Mouse (Mus musculus): ENCODE measurements around the gene Atp13a3. TPM values are rescaled to one million over a fixed set of nuclear protein-coding genes. Genes with fewer than 3 reads are reported as not detected.
"Not testable (repeated sequence)": the region's sequence is repeated elsewhere in the genome, so short reads cannot be mapped to it uniquely, and the experiment has no call there.

Atp13a3 gene
- polyA plus RNA-seq, 1 experiment = 30.5 TPM

GRCm38 (mm10) chr16:30386911-30387439, 18.8 kb downstream of the Atp13a3 start:
- Histone ChIP-seq H3K27me3 (ENCODE audit: control insufficient read depth, insufficient read depth, insufficient read length) (no peaks in the 10 kb centered on the region), H3K36me3 (ENCODE audit: control insufficient read depth, insufficient read depth) (peaks cover 51% of the 10 kb centered on the region), H3K4me3 (ENCODE audit: insufficient read depth, poor library complexity, severe bottlenecking) (peak overlapping the region; percentile 74), H3ac (ENCODE audit: control insufficient read depth, insufficient read length, low read depth) (peak overlapping the region; percentile 61), H3K79me2 (ENCODE audit: control insufficient read depth, insufficient read depth) (peaks cover 69% of the 10 kb centered on the region), H3K79me3 (ENCODE audit: low read depth) (peaks cover 60% of the 10 kb centered on the region)
- no peak for TF ChIP-seq FOSL1 (IDR thresholded peaks at IDR 0.05; ENCODE audit: insufficient read depth, low read length, poor library complexity, severe bottlenecking)
- no peak for TF ChIP-seq CTCF (IDR thresholded peaks at IDR 0.05; ENCODE audit: control insufficient read depth, insufficient read depth, insufficient read length)
- TF ChIP-seq CEBPB (IDR thresholded peaks at IDR 0.05; ENCODE audit: low read depth) = no peak
- no peak for TF ChIP-seq MYOD1 (IDR thresholded peaks at IDR 0.05; ENCODE audit: control insufficient read depth, insufficient read length, low read depth)
- no peak for TF ChIP-seq USF1 (IDR thresholded peaks at IDR 0.05; ENCODE audit: low read depth)
- no peak for TF ChIP-seq MAX (IDR thresholded peaks at IDR 0.05)
- no peak for TF ChIP-seq MYOG (IDR thresholded peaks at IDR 0.05; ENCODE audit: control insufficient read depth, extremely low read depth, insufficient read length)

- H3ac ChIP-seq (ENCODE audit: control insufficient read depth, insufficient read length, low read depth) = no peak overlapping the region
- peaks cover 83% of the 10 kb centered on the region for H3K79me2 ChIP-seq (ENCODE audit: control insufficient read depth, insufficient read depth)
- H3K27me3 ChIP-seq (ENCODE audit: control insufficient read depth, insufficient read depth, insufficient read length) = no peaks in the 10 kb centered on the region
- peaks cover 60% of the 10 kb centered on the region for H3K36me3 ChIP-seq (ENCODE audit: control insufficient read depth, insufficient read depth)
- no peak for TF ChIP-seq FOSL1 (IDR thresholded peaks at IDR 0.05; ENCODE audit: insufficient read depth, low read length, poor library complexity, severe bottlenecking)
- no peak for TF ChIP-seq USF1 (IDR thresholded peaks at IDR 0.05; ENCODE audit: low read depth)
- no peak for TF ChIP-seq MYOD1 (IDR thresholded peaks at IDR 0.05; ENCODE audit: control insufficient read depth, insufficient read length, low read depth)
- no peak for TF ChIP-seq CEBPB (IDR thresholded peaks at IDR 0.05; ENCODE audit: low read depth)
- no peak for TF ChIP-seq MYOG (IDR thresholded peaks at IDR 0.05; ENCODE audit: control insufficient read depth, extremely low read depth, insufficient read length)
- no peak for TF ChIP-seq MAX (IDR thresholded peaks at IDR 0.05)
- no peak for TF ChIP-seq CTCF (IDR thresholded peaks at IDR 0.05; ENCODE audit: control insufficient read depth, insufficient read depth, insufficient read length)
- H3K4me3 ChIP-seq (ENCODE audit: insufficient read depth, poor library complexity, severe bottlenecking) = no peak overlapping the region
- peaks cover 73% of the 10 kb centered on the region for H3K79me3 ChIP-seq (ENCODE audit: low read depth)
Measured at GRCm38 (mm10) chr16:30385531-30385930, 20.2 kb downstream of the Atp13a3 start.

- peaks cover 23% of the 10 kb centered on the region for H3K36me3 ChIP-seq (ENCODE audit: control insufficient read depth, insufficient read depth)
- TF ChIP-seq CEBPB (IDR thresholded peaks at IDR 0.05; ENCODE audit: low read depth) (no peak), MYOD1 (IDR thresholded peaks at IDR 0.05; ENCODE audit: control insufficient read depth, insufficient read length, low read depth) (no peak), USF1 (IDR thresholded peaks at IDR 0.05; ENCODE audit: low read depth) (no peak), MYOG (IDR thresholded peaks at IDR 0.05; ENCODE audit: control insufficient read depth, extremely low read depth, insufficient read length) (no peak), CTCF (IDR thresholded peaks at IDR 0.05; ENCODE audit: control insufficient read depth, insufficient read depth, insufficient read length) (no peak), FOSL1 (IDR thresholded peaks at IDR 0.05; ENCODE audit: insufficient read depth, low read length, poor library complexity, severe bottlenecking) (no peak), MAX (IDR thresholded peaks at IDR 0.05) (no peak)
- H3K27me3 ChIP-seq (ENCODE audit: control insufficient read depth, insufficient read depth, insufficient read length) = no peaks in the 10 kb centered on the region
Measured at GRCm38 (mm10) chr16:30376237-30376636, 29.5 kb downstream of the Atp13a3 start.

DNA sequence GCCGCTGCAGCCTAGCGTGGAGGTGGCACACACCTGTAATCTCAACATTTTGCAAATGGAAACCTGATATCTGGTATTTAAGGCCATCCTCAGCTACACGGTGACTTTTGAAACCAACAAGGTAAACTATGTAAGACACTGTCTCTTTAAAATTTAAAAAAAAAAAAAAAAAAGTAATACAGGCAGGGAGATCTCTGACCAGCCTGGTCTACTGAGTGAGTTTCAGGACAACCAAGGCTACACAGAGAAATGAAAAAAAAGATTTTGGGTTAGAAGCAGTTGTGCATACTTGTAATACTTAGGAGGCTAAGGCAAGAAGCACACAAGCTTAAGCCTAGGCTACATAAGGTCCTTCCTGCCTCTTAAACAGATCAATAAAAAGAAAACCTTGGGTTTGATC, 30.8 kb downstream of the Atp13a3 start:
- H3ac ChIP-seq (ENCODE audit: control insufficient read depth, insufficient read length, low read depth) = no peak overlapping the region
- peaks cover 100% of the 10 kb centered on the region for H3K79me2 ChIP-seq (ENCODE audit: control insufficient read depth, insufficient read depth)
- H3K36me3 ChIP-seq (ENCODE audit: control insufficient read depth, insufficient read depth) = peaks cover 12% of the 10 kb centered on the region
- no peak overlapping the region for H3K4me3 ChIP-seq (ENCODE audit: insufficient read depth, poor library complexity, severe bottlenecking)
- H3K79me3 ChIP-seq (ENCODE audit: low read depth) = peaks cover 92% of the 10 kb centered on the region
- no peaks in the 10 kb centered on the region for H3K27me3 ChIP-seq (ENCODE audit: control insufficient read depth, insufficient read depth, insufficient read length)
- TF ChIP-seq CTCF (IDR thresholded peaks at IDR 0.05; ENCODE audit: control insufficient read depth, insufficient read depth, insufficient read length) (no peak), USF1 (IDR thresholded peaks at IDR 0.05; ENCODE audit: low read depth) (no peak), CEBPB (IDR thresholded peaks at IDR 0.05; ENCODE audit: low read depth) (no peak), MYOD1 (IDR thresholded peaks at IDR 0.05; ENCODE audit: control insufficient read depth, insufficient read length, low read depth) (no peak), FOSL1 (IDR thresholded peaks at IDR 0.05; ENCODE audit: insufficient read depth, low read length, poor library complexity, severe bottlenecking) (no peak), MAX (IDR thresholded peaks at IDR 0.05) (no peak), MYOG (IDR thresholded peaks at IDR 0.05; ENCODE audit: control insufficient read depth, extremely low read depth, insufficient read length) (no peak)

More at GRCm38 (mm10) chr16:30376237-30376636, 29.5 kb downstream of the Atp13a3 start:
- Histone ChIP-seq H3K79me2 (ENCODE audit: control insufficient read depth, insufficient read depth) (peaks cover 100% of the 10 kb centered on the region), H3K4me3 (ENCODE audit: insufficient read depth, poor library complexity, severe bottlenecking) (no peak overlapping the region), H3K79me3 (ENCODE audit: low read depth) (peaks cover 91% of the 10 kb centered on the region), H3ac (ENCODE audit: control insufficient read depth, insufficient read length, low read depth) (no peak overlapping the region)

DNA sequence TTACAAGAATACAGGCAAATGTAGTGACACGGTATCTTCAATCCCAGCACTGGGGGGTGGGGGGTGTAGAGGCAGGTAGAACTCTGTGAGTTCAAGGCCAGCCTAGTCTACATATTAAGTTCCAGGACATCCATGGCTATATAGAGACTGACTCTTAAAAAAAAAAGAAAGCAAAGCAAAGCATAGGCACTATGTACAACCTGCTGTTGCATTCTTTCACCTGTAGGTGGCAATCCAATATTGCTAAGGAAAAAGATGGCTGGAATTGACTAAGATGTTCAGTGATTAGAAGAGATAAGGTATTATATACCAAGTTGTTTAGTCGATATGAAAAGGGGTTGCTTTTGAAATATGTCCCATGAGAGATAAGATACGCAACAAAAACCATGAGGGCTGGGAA, 31.5 kb downstream of the Atp13a3 start:
- no peak overlapping the region for H3K4me3 ChIP-seq (ENCODE audit: insufficient read depth, poor library complexity, severe bottlenecking)
- H3K79me3 ChIP-seq (ENCODE audit: low read depth) = peaks cover 90% of the 10 kb centered on the region
- no peaks in the 10 kb centered on the region for H3K27me3 ChIP-seq (ENCODE audit: control insufficient read depth, insufficient read depth, insufficient read length)
- H3K36me3 ChIP-seq (ENCODE audit: control insufficient read depth, insufficient read depth) = peaks cover 9% of the 10 kb centered on the region
- H3K79me2 ChIP-seq (ENCODE audit: control insufficient read depth, insufficient read depth) = peaks cover 100% of the 10 kb centered on the region
- TF ChIP-seq MYOG (IDR thresholded peaks at IDR 0.05; ENCODE audit: control insufficient read depth, extremely low read depth, insufficient read length) = no peak
- TF ChIP-seq CEBPB (IDR thresholded peaks at IDR 0.05; ENCODE audit: low read depth) = no peak
- TF ChIP-seq MAX (IDR thresholded peaks at IDR 0.05) = no peak
- no peak for TF ChIP-seq CTCF (IDR thresholded peaks at IDR 0.05; ENCODE audit: control insufficient read depth, insufficient read depth, insufficient read length)
- no peak for TF ChIP-seq FOSL1 (IDR thresholded peaks at IDR 0.05; ENCODE audit: insufficient read depth, low read length, poor library complexity, severe bottlenecking)
- no peak for TF ChIP-seq MYOD1 (IDR thresholded peaks at IDR 0.05; ENCODE audit: control insufficient read depth, insufficient read length, low read depth)
- no peak for TF ChIP-seq USF1 (IDR thresholded peaks at IDR 0.05; ENCODE audit: low read depth)
- H3ac ChIP-seq (ENCODE audit: control insufficient read depth, insufficient read length, low read depth) = no peak overlapping the region

- not testable (repeated sequence) for H3K36me3 ChIP-seq (ENCODE audit: control insufficient read depth, insufficient read depth); H3K27me3 ChIP-seq (ENCODE audit: control insufficient read depth, insufficient read depth, insufficient read length); H3K4me3 ChIP-seq (ENCODE audit: insufficient read depth, poor library complexity, severe bottlenecking); H3ac ChIP-seq (ENCODE audit: control insufficient read depth, insufficient read length, low read depth)
- peaks cover 100% of the 10 kb centered on the region for H3K79me2 ChIP-seq (ENCODE audit: control insufficient read depth, insufficient read depth)
- H3K79me3 ChIP-seq (ENCODE audit: low read depth) = peaks cover 90% of the 10 kb centered on the region
Measured at GRCm38 (mm10) chr16:30373286-30373685, 32.5 kb downstream of the Atp13a3 start.
